8 mouse cellular contexts compared by ENCODE assay signal in genomic region chr19:5796573-5797111, GRCm38 (mm10). TPM values are rescaled to one million over a fixed set of nuclear protein-coding genes. Genes with fewer than 3 reads are reported as not detected.
A peak's percentile ranks its signal among the peaks of the same experiment; 100 is the strongest.
DNase-seq lines count a peak whose midpoint lies in the region; ATAC-seq and TF ChIP-seq lines count a peak whose summit lies in the region.

No protein-coding gene starts in this region.

- peaks cover 12% of the 10 kb centered on the region for H3K4me1 ChIP-seq in cerebellum, adult 2 months (ENCODE audit: control insufficient read depth, insufficient read depth, low read length)
- H3K4me1 ChIP-seq in testis, adult 2 months (ENCODE audit: control insufficient read depth, insufficient read depth, low read length), result peaks cover 2% of the 10 kb centered on the region
- peaks cover 39% of the 10 kb centered on the region for H3K4me1 ChIP-seq in limb, embryonic 13.5 days
- peaks cover 29% of the 10 kb centered on the region for H3K4me1 ChIP-seq in stomach, embryonic 15.5 days

- H3K4me3 ChIP-seq in cerebellum, adult 2 months (replicated peaks; ENCODE audit: insufficient read depth, low read depth, low read length), result peak overlapping the region; percentile 83
- peak overlapping the region; percentile 27 for H3K4me3 ChIP-seq in testis, adult 2 months (ENCODE audit: control insufficient read depth, low read depth, low read length)
- peak overlapping the region; percentile 99 for H3K4me3 ChIP-seq in limb, embryonic 13.5 days
- peak overlapping the region; percentile 44 for H3K4me3 ChIP-seq in stomach, embryonic 15.5 days (replicated peaks)

- H3K27ac ChIP-seq in cerebellum, adult 2 months (ENCODE audit: insufficient read depth, low read length), result peak overlapping the region; percentile 53; the same call in 1 of the 2 replicates
- H3K27ac ChIP-seq in testis, adult 2 months (ENCODE audit: control insufficient read depth, insufficient read depth, low read depth, low read length), result peak overlapping the region; percentile 49; the same call in 1 of the 2 replicates
- peak overlapping the region; percentile 22; the same call in 1 of the 2 replicates for H3K27ac ChIP-seq in limb, embryonic 13.5 days
- peak overlapping the region; percentile 69 for H3K27ac ChIP-seq in stomach, embryonic 15.5 days

- H3K36me3 ChIP-seq in testis, adult 2 months (ENCODE audit: control insufficient read depth, insufficient read depth, low read length), result peaks cover 8% of the 10 kb centered on the region
- peaks cover 44% of the 10 kb centered on the region for H3K36me3 ChIP-seq in limb, embryonic 13.5 days
- H3K36me3 ChIP-seq in stomach, embryonic 15.5 days, result peaks cover 18% of the 10 kb centered on the region; the same call in 1 of the 2 replicates

- no peak; the same call in 1 of the 2 replicates for TF ChIP-seq POLR2A in cerebellum, adult 2 months (IDR thresholded peaks at IDR 0.05; ENCODE audit: borderline replicate concordance, insufficient read depth, low read length)
- no peak for TF ChIP-seq POLR2A in testis, adult 2 months (IDR thresholded peaks at IDR 0.05; ENCODE audit: control insufficient read depth, low read depth, low read length)

- no peaks in the 10 kb centered on the region for H3K9me3 ChIP-seq in limb, embryonic 13.5 days
- no peaks in the 10 kb centered on the region for H3K9me3 ChIP-seq in stomach, embryonic 15.5 days

- no peak for ATAC-seq in limb, embryonic 13.5 days (ENCODE audit: low FRiP score, low read depth)
- no peak for ATAC-seq in stomach, embryonic 15.5 days (ENCODE audit: insufficient read depth, low FRiP score, low read depth)

- TF ChIP-seq CTCF in cerebellum, adult 2 months (IDR thresholded peaks at IDR 0.05; ENCODE audit: borderline replicate concordance, insufficient read depth, low read depth, low read length), result no peak
- TF ChIP-seq CTCF in testis, adult 2 months (IDR thresholded peaks at IDR 0.05; ENCODE audit: control insufficient read depth, insufficient read depth, insufficient replicate concordance, low read depth, low read length), result no peak

- DNase-seq in cerebellum, adult 2 months, result peak in 1 of 2 experiments; percentile 36
- DNase-seq in cerebellum, postnatal 4 days (ENCODE audit: low spot score in 2 of 2), result no peak
- no peak for DNase-seq in testis, postnatal 14 days (ENCODE audit: low spot score)
- no peak for DNase-seq in ovary, adult 18-20 months (ENCODE audit: low spot score)
- no peak for DNase-seq in Muller cell, postnatal 12 days (ENCODE audit: inconsistent ontology term)

- no peaks in the 10 kb centered on the region for H3K27me3 ChIP-seq in cerebellum, adult 2 months (ENCODE audit: control insufficient read depth, insufficient read depth, low read length)
- no peaks in the 10 kb centered on the region for H3K27me3 ChIP-seq in testis, adult 2 months (ENCODE audit: control insufficient read depth, insufficient read depth, low read length)
- no peaks in the 10 kb centered on the region for H3K27me3 ChIP-seq in limb, embryonic 13.5 days
- H3K27me3 ChIP-seq in stomach, embryonic 15.5 days (replicated peaks), result no peaks in the 10 kb centered on the region

- peak overlapping the region; percentile 100 for H3K9ac ChIP-seq in limb, embryonic 13.5 days
- peak overlapping the region; percentile 14; the same call in 1 of the 2 replicates for H3K9ac ChIP-seq in stomach, embryonic 15.5 days

- WGBS in cerebellum, adult 2 months, result 2% methylated on average over 7 of the region's 7 CpGs
- 58% methylated on average over 7 of the region's 7 CpGs for WGBS in limb, embryonic 13.5 days
- WGBS in stomach, embryonic 15.5 days, result 59% methylated on average over 7 of the region's 7 CpGs

- H3K4me2 ChIP-seq in limb, embryonic 13.5 days (replicated peaks), result peak overlapping the region; percentile 95
- peak overlapping the region; percentile 56 for H3K4me2 ChIP-seq in stomach, embryonic 15.5 days

RNA-seq across cellular contexts. Expression of gene Scyl1, which starts 25.4 kb away (rescaled TPM):
- polyA plus RNA-seq in cerebellum, adult 2 months (2012; rRNA removed), result 158 and 170 TPM in 2 replicates
- polyA plus RNA-seq in testis, adult 2 months (2012; rRNA removed), result 43.1 and 46.7 TPM in 2 replicates
- polyA plus RNA-seq in limb, embryonic 13.5 days (2015; fragmentation: Nextera tagmentation; extraction: Ambion mirVana), result 76.9 and 82.7 TPM in 2 replicates
- 63.6 and 68.9 TPM in 2 replicates for polyA plus RNA-seq in stomach, embryonic 15.5 days (2015; fragmentation: Nextera tagmentation; extraction: Ambion mirVana)

RNA-seq across cellular contexts. Expression of gene Ltbp3, which starts 55.9 kb away (rescaled TPM):
- 165 and 175 TPM in 2 replicates for polyA plus RNA-seq in cerebellum, adult 2 months (2012; rRNA removed)
- polyA plus RNA-seq in testis, adult 2 months (2012; rRNA removed), result 7.6 and 8.1 TPM in 2 replicates
- 41.1 and 48.9 TPM in 2 replicates for polyA plus RNA-seq in limb, embryonic 13.5 days (2015; fragmentation: Nextera tagmentation; extraction: Ambion mirVana)
- 27.1 and 30.6 TPM in 2 replicates for polyA plus RNA-seq in stomach, embryonic 15.5 days (2015; fragmentation: Nextera tagmentation; extraction: Ambion mirVana)

Comparison
In these comparisons a context has a peak if more than half of its experiments do, and no peak if none do; other contexts are left out.
1. H3K4me3 ChIP-seq: peak in every context shown above with its lines; median percentile 99 in limb, embryonic 13.5 days; 83 in cerebellum, adult 2 months; 44 in stomach, embryonic 15.5 days; 27 in testis, adult 2 months.